Mouse (Mus musculus) bone marrow, adult 2 months (tissue): ENCODE results near the gene Acbd5. TPM values are rescaled to one million over a fixed set of nuclear protein-coding genes. Genes with fewer than 3 reads are reported as not detected.
A peak's percentile ranks its signal among the peaks of the same experiment; 100 is the strongest.

ENCODE experiments used
- H3K27ac ChIP-seq: fragments of 200-500 bp; 2 replicates; pipeline ENCODE4 v1.5.1; 2012; ENCODE audit warnings: low read depth, mild to moderate bottlenecking, control low read depth, inconsistent platforms, low read length; ENCODE audit not compliant: control insufficient read depth, poor library complexity, insufficient read depth
- H3K4me1 ChIP-seq: fragments of 200-500 bp; 2 replicates; pipeline ENCODE4 v1.6.1; 2011; ENCODE audit warnings: low read length; ENCODE audit not compliant: control insufficient read depth, insufficient read depth
- H3K4me3 ChIP-seq: fragments of 200-500 bp; replicated peaks from 2 replicates; pipeline ENCODE3; 2011; ENCODE audit warnings: mild to moderate bottlenecking, low read depth, low read length, control low read depth; ENCODE audit not compliant: control insufficient read depth
- CTCF ChIP-seq: fragments of 200-500 bp; IDR thresholded peaks from 2 replicates; pipeline ENCODE4 v1.5.1; 2011; ENCODE audit warnings: low read length, control low read depth; ENCODE audit not compliant: control insufficient read depth, insufficient read depth
- POLR2A ChIP-seq: fragments of 200-500 bp; IDR thresholded peaks from 2 replicates; pipeline ENCODE4 v1.6.1; 2011; ENCODE audit warnings: low read depth, mild to moderate bottlenecking, control low read depth, low read length, borderline replicate concordance; ENCODE audit not compliant: control insufficient read depth
- WGBS: fragments of 180-500 bp; shearing (Covaris S2); methylation state at CpG from one replicate; pipeline ENCODE4 v1.1.7; 2018; 5-methylcytosine and 5-hydroxymethylcytosine counted together
- polyA plus RNA-seq: library from polyadenylated mRNA; stranded (reverse); fragments of >200 nt; gene quantifications from 2 replicates; pipeline ENCODE4 v1.2.4, GENCODE M21; 2011; ENCODE audit warnings: low replicate concordance; ENCODE audit not compliant: missing spikeins, insufficient read depth, insufficient read length

Acbd5 gene
- polyA plus RNA-seq, result 11.7 and 19.2 TPM in 2 replicates

GRCm38 (mm10) chr2:23067552-23068369 is at the start of gene Acbd5:
Gene Acbd5 (plus strand): TSS chr2:23068167.
- Histone ChIP-seq H3K4me3 (peak within 1 kb of the TSS; percentile 90), H3K27ac (peak within 1 kb of the TSS; percentile 97), H3K4me1 (no peaks in the 10 kb centered on the region)
- TF ChIP-seq POLR2A (peak; percentile 36; the same call in 1 of the 2 replicates), CTCF (no peak)
- 2% methylated on average over 34 of the region's 34 CpGs for WGBS

GRCm38 (mm10) chr2:23019170-23019569 is 48.8 kb upstream of the Acbd5 start:
- Histone ChIP-seq H3K4me3 (no peak overlapping the region), H3K4me1 (peaks cover 1% of the 10 kb centered on the region; the same call in 1 of the 2 replicates), H3K27ac (no peak overlapping the region)
- no peak for TF ChIP-seq POLR2A
- TF ChIP-seq CTCF, result no peak
- 58% methylated on average over 2 of the region's 2 CpGs for WGBS

- no peak overlapping the region for H3K4me3 ChIP-seq
- H3K4me1 ChIP-seq, result peaks cover 1% of the 10 kb centered on the region; the same call in 1 of the 2 replicates
- 75% methylated on average over 4 of the region's 4 CpGs for WGBS
- TF ChIP-seq POLR2A, result no peak
- no peak for TF ChIP-seq CTCF
- H3K27ac ChIP-seq, result no peak overlapping the region
These were observed 46.6 kb upstream of the Acbd5 start for GRCm38 (mm10) chr2:23021320-23021719.

- TF ChIP-seq CTCF (no peak), POLR2A (no peak)
- H3K27ac ChIP-seq, result no peak overlapping the region
- no peak overlapping the region for H3K4me3 ChIP-seq
- H3K4me1 ChIP-seq, result peaks cover 1% of the 10 kb centered on the region; the same call in 1 of the 2 replicates
- WGBS, result 26% methylated on average over 4 of the region's 4 CpGs
These were observed 46.2 kb upstream of the Acbd5 start for GRCm38 (mm10) chr2:23021721-23022120.

GRCm38 (mm10) chr2:23023023-23023422 is 44.9 kb upstream of the Acbd5 start:
- Histone ChIP-seq H3K27ac (no peak overlapping the region), H3K4me3 (no peak overlapping the region), H3K4me1 (peaks cover 1% of the 10 kb centered on the region)
- WGBS, result 90% methylated on average over 3 of the region's 3 CpGs
- TF ChIP-seq CTCF (no peak), POLR2A (no peak)

GRCm38 (mm10) chr2:23023714-23024282 is 44.2 kb upstream of the Acbd5 start:
- H3K4me3 ChIP-seq, result no peak overlapping the region
- H3K27ac ChIP-seq, result no peak overlapping the region
- TF ChIP-seq CTCF (no peak), POLR2A (no peak)
- peaks cover 1% of the 10 kb centered on the region for H3K4me1 ChIP-seq
- 63% methylated on average over 4 of the region's 4 CpGs for WGBS

GRCm38 (mm10) chr2:23026379-23026778 is 41.6 kb upstream of the Acbd5 start:
- Histone ChIP-seq H3K27ac (no peak overlapping the region), H3K4me3 (no peak overlapping the region), H3K4me1 (peaks cover 1% of the 10 kb centered on the region)
- 65% methylated on average over 1 of the region's 1 CpGs for WGBS
- TF ChIP-seq POLR2A (no peak), CTCF (no peak)

GRCm38 (mm10) chr2:23028826-23029225 is 39.1 kb upstream of the Acbd5 start:
- Histone ChIP-seq H3K27ac (no peak overlapping the region), H3K4me3 (no peak overlapping the region), H3K4me1 (no peaks in the 10 kb centered on the region; the same call in none of the 2 replicates)
- WGBS, result 87% methylated on average over 4 of the region's 4 CpGs
- TF ChIP-seq POLR2A (no peak), CTCF (no peak)

GRCm38 (mm10) chr2:23030631-23031030 is 37.3 kb upstream of the Acbd5 start:
- Histone ChIP-seq H3K4me3 (no peak overlapping the region), H3K4me1 (no peaks in the 10 kb centered on the region; the same call in none of the 2 replicates), H3K27ac (no peak overlapping the region)
- 79% methylated on average over 4 of the region's 4 CpGs for WGBS
- TF ChIP-seq POLR2A, result no peak
- TF ChIP-seq CTCF, result no peak
